Mouse (Mus musculus) cerebellum, adult 2 months (tissue): ENCODE data around the gene Zdhhc5. TPM values are rescaled to one million over a fixed set of nuclear protein-coding genes. Genes with fewer than 3 reads are reported as not detected.

Source experiments
- DNase-seq, 2 experiments: peaks; one replicate each; pipeline ENCODE4 v3.0.0; 2021
- H3K27ac ChIP-seq: fragments of 200-500 bp; 2 replicates; pipeline ENCODE4 v1.5.1; 2012; ENCODE audit warnings: low read length, control low read depth, inconsistent platforms; ENCODE audit not compliant: insufficient read depth
- H3K27me3 ChIP-seq: fragments of 200-500 bp; 2 replicates; pipeline ENCODE4 v1.6.1; 2012; ENCODE audit warnings: inconsistent platforms, mild to moderate bottlenecking, low read length, moderate library complexity; ENCODE audit not compliant: control insufficient read depth, insufficient read depth
- H3K4me1 ChIP-seq: fragments of 200-500 bp; 2 replicates; pipeline ENCODE4 v1.6.1; 2011; ENCODE audit warnings: low read length; ENCODE audit not compliant: control insufficient read depth, insufficient read depth
- H3K4me3 ChIP-seq: fragments of 200-500 bp; replicated peaks from 2 replicates; pipeline ENCODE3; 2011; ENCODE audit warnings: mild to moderate bottlenecking, low read depth, low read length, control low read depth; ENCODE audit not compliant: insufficient read depth
- CTCF ChIP-seq: fragments of 200-500 bp; IDR thresholded peaks from 2 replicates; pipeline ENCODE4 v1.5.1; 2011; ENCODE audit warnings: low read depth, mild to moderate bottlenecking, control low read depth, low read length, moderate library complexity, borderline replicate concordance; ENCODE audit not compliant: insufficient read depth
- POLR2A ChIP-seq: fragments of 200-500 bp; IDR thresholded peaks from 2 replicates; pipeline ENCODE4 v1.6.1; 2011; ENCODE audit warnings: low read length, control low read depth, borderline replicate concordance; ENCODE audit not compliant: insufficient read depth
- WGBS: fragments of 180-500 bp; shearing (Covaris S2); methylation state at CpG from one replicate; pipeline ENCODE4 v1.1.7; 2018; 5-methylcytosine and 5-hydroxymethylcytosine counted together
- polyA plus RNA-seq: library from polyadenylated mRNA; depleted of rRNA; stranded (reverse); fragments of >200 nt; gene quantifications from 2 replicates; pipeline ENCODE4 v1.2.3, GENCODE M21; 2012

The Zdhhc5 gene
- polyA plus RNA-seq, 1 experiment, result 37.4 TPM

- H3K4me3 ChIP-seq, result peak overlapping the region; percentile 2
- no peak overlapping the region for H3K27ac ChIP-seq
- WGBS, result 81% methylated on average over 10 of the region's 10 CpGs
- H3K27me3 ChIP-seq, result no peaks in the 10 kb centered on the region
- TF ChIP-seq CTCF (no peak), POLR2A (no peak)
- DNase-seq, result no peak
- H3K4me1 ChIP-seq, result peaks cover 12% of the 10 kb centered on the region
These were observed 10.8 kb upstream of the Zdhhc5 start for GRCm38 (mm10) chr2:84725770-84726169.

- 94% methylated on average over 14 of the region's 14 CpGs for WGBS
- no peak for TF ChIP-seq POLR2A
- no peak for TF ChIP-seq CTCF
- Histone ChIP-seq H3K4me3 (no peak overlapping the region), H3K4me1 (peaks cover 12% of the 10 kb centered on the region), H3K27me3 (no peaks in the 10 kb centered on the region), H3K27ac (no peak overlapping the region)
- no peak for DNase-seq
These were observed 8.9 kb upstream of the Zdhhc5 start for GRCm38 (mm10) chr2:84723856-84724255.

GRCm38 (mm10) chr2:84721182-84721581 lies 6.2 kb upstream of the Zdhhc5 start:
- no peak for TF ChIP-seq POLR2A
- TF ChIP-seq CTCF, result no peak
- no peaks in the 10 kb centered on the region for H3K27me3 ChIP-seq
- DNase-seq, result no peak
- 79% methylated on average over 3 of the region's 3 CpGs for WGBS
- peaks cover 15% of the 10 kb centered on the region for H3K4me1 ChIP-seq
- H3K4me3 ChIP-seq, result no peak overlapping the region
- H3K27ac ChIP-seq, result no peak overlapping the region

GRCm38 (mm10) chr2:84720718-84721117 lies 5.7 kb upstream of the Zdhhc5 start:
- no peak for TF ChIP-seq CTCF
- no peak for TF ChIP-seq POLR2A
- Histone ChIP-seq H3K4me1 (peaks cover 10% of the 10 kb centered on the region), H3K27me3 (no peaks in the 10 kb centered on the region), H3K27ac (no peak overlapping the region), H3K4me3 (no peak overlapping the region)
- DNase-seq, result no peak
- 97% methylated on average over 2 of the region's 2 CpGs for WGBS

DNA sequence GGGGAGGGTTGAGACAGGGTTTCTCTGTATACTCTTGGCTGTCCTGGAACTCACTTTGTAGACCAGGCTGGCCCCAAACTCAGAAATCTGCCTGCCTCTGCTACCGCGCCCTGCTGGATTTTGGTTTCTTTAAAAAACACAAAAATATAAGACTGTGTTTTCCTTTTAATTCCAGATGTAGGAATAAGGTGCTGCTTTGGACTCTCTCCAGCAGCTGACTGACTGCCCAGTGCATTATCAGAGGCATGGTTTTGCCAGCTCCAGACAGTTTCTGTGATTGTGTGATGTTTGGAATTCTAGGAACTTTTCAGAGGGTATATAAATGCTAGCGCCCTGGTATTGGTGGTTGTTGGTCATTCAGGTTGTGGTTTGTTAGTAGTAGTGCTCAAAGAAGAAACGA lies 2.4 kb upstream of the Zdhhc5 start:
- H3K27me3 ChIP-seq, result no peaks in the 10 kb centered on the region

GRCm38 (mm10) chr2:84716423-84717355 lies 1.7 kb upstream of the Zdhhc5 start:
- peak overlapping the region; percentile 43 for H3K4me3 ChIP-seq
- H3K27me3 ChIP-seq, result no peaks in the 10 kb centered on the region
- H3K4me1 ChIP-seq, result peaks cover 6% of the 10 kb centered on the region; the same call in 1 of the 2 replicates
- H3K27ac ChIP-seq, result peak overlapping the region; percentile 88
- DNase-seq, result no peak
- no peak for TF ChIP-seq POLR2A
- TF ChIP-seq CTCF, result no peak
- 28% methylated on average over 9 of the region's 9 CpGs for WGBS

More for the DNA sequence above, 2.4 kb upstream of the Zdhhc5 start:
- Histone ChIP-seq H3K27ac (no peak overlapping the region), H3K4me3 (no peak overlapping the region), H3K4me1 (peaks cover 6% of the 10 kb centered on the region; the same call in 1 of the 2 replicates)
- no peak for DNase-seq
- TF ChIP-seq CTCF, result no peak
- TF ChIP-seq POLR2A, result no peak
- 94% methylated on average over 4 of the region's 4 CpGs for WGBS

GRCm38 (mm10) chr2:84715562-84716361 lies 782 bp upstream of the Zdhhc5 start:
- Histone ChIP-seq H3K4me1 (peaks cover 6% of the 10 kb centered on the region; the same call in 1 of the 2 replicates), H3K27me3 (no peaks in the 10 kb centered on the region), H3K4me3 (peak overlapping the region; percentile 92), H3K27ac (peak overlapping the region; percentile 88)
- DNase-seq, result peak; percentile 85 to 95
- TF ChIP-seq CTCF (no peak), POLR2A (peak; percentile 7; the same call in 1 of the 2 replicates)
- under 1% methylated on average over 33 of the region's 33 CpGs for WGBS
